Mouse (Mus musculus) CH12.LX (cell line): Measurements from ENCODE around the gene Scn4b. TPM values are rescaled to one million over a fixed set of nuclear protein-coding genes. Genes with fewer than 3 reads are reported as not detected.

Experiments
- DNase-seq: peaks from one replicate; pipeline ENCODE4 v3.0.0-alpha.2; 2013; ENCODE audit errors: extremely low read depth
- H3K27ac ChIP-seq: 2 replicates; pipeline ENCODE4 v1.5.1; 2012; ENCODE audit warnings: low read depth, mild to moderate bottlenecking, control low read depth, moderate library complexity; ENCODE audit not compliant: insufficient read depth
- H3K27me3 ChIP-seq: replicated peaks from 2 replicates; pipeline ENCODE3; 2012; ENCODE audit warnings: inconsistent platforms
- H3K36me3 ChIP-seq, 2 experiments: replicated peaks in 1 of 2; 2 replicates each; pipeline versions ENCODE3 to v1.6.1; 2012; ENCODE audit warnings: inconsistent platforms in 1 of 2, low read length in 1 of 2, mild to moderate bottlenecking in 1 of 2, mixed read lengths in 1 of 2, moderate library complexity in 1 of 2; ENCODE audit not compliant: control insufficient read depth in 1 of 2, insufficient read depth in 1 of 2
- H3K4me1 ChIP-seq, 2 experiments: 2 replicates each; pipeline ENCODE4 v1.6.1; 2012; ENCODE audit warnings: inconsistent platforms in 1 of 2, moderate library complexity in 1 of 2; ENCODE audit not compliant: insufficient read depth in 2 of 2, control insufficient read depth in 1 of 2
- H3K4me2 ChIP-seq: 2 replicates; pipeline ENCODE4 v1.6.1; 2012; ENCODE audit warnings: low read depth, mild to moderate bottlenecking, control low read depth; ENCODE audit not compliant: poor library complexity, insufficient read depth, severe bottlenecking
- H3K4me3 ChIP-seq, 3 experiments: fragments of 150-350 bp in 1 of 3; sonication (generic) in 1 of 3; replicated peaks in 1 of 3; 2 replicates each; pipeline versions ENCODE3 to v1.5.1; 2011 to 2012; ENCODE audit warnings: low read depth in 2 of 3, low read length in 2 of 3, mild to moderate bottlenecking in 2 of 3, moderate library complexity in 2 of 3, control low read depth in 1 of 3, improper control_type of control experiment in 1 of 3, inconsistent platforms in 1 of 3, mixed read lengths in 1 of 3; ENCODE audit not compliant: poor library complexity in 1 of 3
- H3K79me2 ChIP-seq: replicated peaks from 2 replicates; pipeline ENCODE4 v1.6.1; 2012; ENCODE audit warnings: mild to moderate bottlenecking, moderate library complexity; ENCODE audit not compliant: control insufficient read depth, poor library complexity, insufficient read depth, severe bottlenecking; ENCODE audit errors: extremely low read depth
- H3K9ac ChIP-seq: 2 replicates; pipeline ENCODE4 v1.6.1; 2012; ENCODE audit warnings: low read depth, mild to moderate bottlenecking, control low read depth, moderate library complexity; ENCODE audit not compliant: insufficient read depth
- H3K9me3 ChIP-seq: replicated peaks from 2 replicates; pipeline ENCODE3; 2012; ENCODE audit warnings: low read length, inconsistent platforms, mixed read lengths
- CHD1 ChIP-seq: IDR thresholded peaks from 2 replicates; pipeline ENCODE4 v1.6.1; 2012; ENCODE audit warnings: low read depth, low read length, improper control_type of control experiment, inconsistent platforms
- CHD2 ChIP-seq: IDR thresholded peaks from 2 replicates; pipeline ENCODE4 v1.6.1; 2011; ENCODE audit warnings: low read length, improper control_type of control experiment
- ELF1 ChIP-seq: IDR thresholded peaks from 2 replicates; pipeline ENCODE4 v1.6.1; 2014; ENCODE audit warnings: low read depth, mild to moderate bottlenecking, inconsistent platforms, low read length, improper control_type of control experiment
- EP300 ChIP-seq: IDR thresholded peaks from 2 replicates; pipeline ENCODE4 v1.6.1; 2011; ENCODE audit warnings: low read length, improper control_type of control experiment
- ETS1 ChIP-seq: conservative IDR thresholded peaks from 2 replicates; pipeline ENCODE4 v1.6.1; 2012; ENCODE audit warnings: low read depth, mild to moderate bottlenecking, inconsistent platforms, low read length, improper control_type of control experiment, moderate library complexity
- HCFC1 ChIP-seq: IDR thresholded peaks from 2 replicates; pipeline ENCODE4 v1.6.1; 2012; ENCODE audit warnings: low read depth, mild to moderate bottlenecking, inconsistent platforms, low read length, improper control_type of control experiment
- JUN ChIP-seq: IDR thresholded peaks from 2 replicates; pipeline ENCODE4 v1.6.1; 2011; ENCODE audit warnings: low read depth, mild to moderate bottlenecking, low read length, improper control_type of control experiment, moderate library complexity; ENCODE audit not compliant: insufficient read depth
- MAX ChIP-seq: IDR thresholded peaks from 2 replicates; pipeline ENCODE4 v1.6.1; 2011; ENCODE audit warnings: low read length, improper control_type of control experiment
- MXI1 ChIP-seq: IDR thresholded peaks from 2 replicates; pipeline ENCODE4 v1.6.1; 2011; ENCODE audit warnings: mild to moderate bottlenecking, low read depth, low read length, improper control_type of control experiment
- POLR2A ChIP-seq: IDR thresholded peaks from 2 replicates; pipeline ENCODE4 v1.6.1; 2011; ENCODE audit warnings: low read depth, mild to moderate bottlenecking, improper control_type of control experiment, low read length
- RAD21 ChIP-seq: IDR thresholded peaks from 2 replicates; pipeline ENCODE4 v1.6.1; 2011; ENCODE audit warnings: low read depth, mild to moderate bottlenecking, low read length, improper control_type of control experiment, moderate library complexity
- RCOR1 ChIP-seq: conservative IDR thresholded peaks from 2 replicates; pipeline ENCODE4 v1.6.1; 2012; ENCODE audit warnings: low read depth, mild to moderate bottlenecking, inconsistent platforms, low read length, improper control_type of control experiment
- SIN3A ChIP-seq: IDR thresholded peaks from 2 replicates; pipeline ENCODE4 v1.6.1; 2012; ENCODE audit warnings: low read length, improper control_type of control experiment, inconsistent platforms
- USF2 ChIP-seq: conservative IDR thresholded peaks from 2 replicates; pipeline ENCODE4 v1.6.1; 2011; ENCODE audit warnings: low read depth, low read length, improper control_type of control experiment
- ZKSCAN1 ChIP-seq: IDR thresholded peaks from 2 replicates; pipeline ENCODE4 v1.6.1; 2012; ENCODE audit warnings: low read depth, inconsistent platforms, low read length, improper control_type of control experiment, borderline replicate concordance
- ZMIZ1 ChIP-seq: IDR thresholded peaks from 2 replicates; pipeline ENCODE4 v1.6.1; 2012; ENCODE audit warnings: low read depth, mild to moderate bottlenecking, inconsistent platforms, low read length, improper control_type of control experiment
- dilution Hi-C: fragments of 300-500 bp; cut with MboI; formaldehyde crosslinking; loops from 2 replicates; pipeline ENCODE4 v1.14.3; 2020; ENCODE audit warnings: low sequenced_read_pairs; ENCODE audit not compliant: extremely low pct_unique_long_range_greater_than_20kb, extremely low pct_ligation_motif_present
- in situ Hi-C: fragments of 300-500 bp; cut with MboI; formaldehyde crosslinking; loops from 3 replicates; pipeline ENCODE4 v1.14.3; 2019; ENCODE audit warnings: low sequenced_read_pairs, low pct_ligation_motif_present, low pct_unique_long_range_greater_than_20kb, mixed read lengths
- polyA plus RNA-seq: library from polyadenylated mRNA; unstranded; fragments of >175 nt; gene quantifications from 2 replicates; pipeline ENCODE4 v1.2.1, GENCODE M21; 2012; ENCODE audit warnings: low read depth; ENCODE audit not compliant: insufficient read length
- total RNA-seq, 2 experiments: library from RNA; depleted of rRNA; stranded (reverse); fragments of 300-350 nt in 1 of 2; fragments of >200 nt in 1 of 2; gene quantifications; 2 replicates each; pipeline ENCODE4 v1.2.3; 2012 to 2014

Gene Scn4b
- total and polyA plus RNA-seq, 3 experiments, result 0.04 TPM; not detected in 2

- no peak for DNase-seq
- in situ Hi-C loops (no loop called here), dilution Hi-C loops (no loop called here)
- H3K4me1 ChIP-seq, result no peaks in the 10 kb centered on the region
- no peak overlapping the region for H3K4me3 ChIP-seq
- H3K27ac ChIP-seq, result no peak overlapping the region
- H3K4me2 ChIP-seq, result no peak overlapping the region
- H3K79me2 ChIP-seq, result no peaks in the 10 kb centered on the region
- H3K9me3 ChIP-seq, result peaks cover 17% of the 10 kb centered on the region
- no peaks in the 10 kb centered on the region for H3K36me3 ChIP-seq
- H3K9ac ChIP-seq, result no peak overlapping the region
- TF ChIP-seq ELF1 (no peak), RCOR1 (no peak), ETS1 (no peak)
- H3K27me3 ChIP-seq, result peaks cover 51% of the 10 kb centered on the region
These were observed 35.3 kb downstream of the Scn4b start for GRCm38 (mm10) chr9:45173475-45173874.

GRCm38 (mm10) chr9:45179282-45179681 is 41.1 kb downstream of the Scn4b start:
- no peak overlapping the region for H3K4me3 ChIP-seq
- H3K9ac ChIP-seq, result no peak overlapping the region
- no peaks in the 10 kb centered on the region for H3K9me3 ChIP-seq
- H3K27me3 ChIP-seq, result peaks cover 82% of the 10 kb centered on the region
- no peaks in the 10 kb centered on the region for H3K36me3 ChIP-seq
- H3K4me1 ChIP-seq, result peaks cover 2 to 22% of the 10 kb centered on the region in 2 experiments; a peak in 3 of 4 replicates
- in situ Hi-C loops, result no loop called here
- no peak overlapping the region for H3K27ac ChIP-seq
- dilution Hi-C loops, result no loop called here
- no peaks in the 10 kb centered on the region for H3K79me2 ChIP-seq
- no peak for DNase-seq
- TF ChIP-seq CHD1 (no peak), JUN (no peak), EP300 (no peak), ETS1 (no peak), MXI1 (no peak), USF2 (no peak), ZKSCAN1 (no peak), CHD2 (no peak), MAX (no peak), HCFC1 (no peak), POLR2A (no peak), RAD21 (no peak), SIN3A (no peak), ZMIZ1 (no peak)
- no peak overlapping the region for H3K4me2 ChIP-seq
